Mouse (Mus musculus) erythroblast, adult 5-6 weeks (primary cell): ENCODE results near the gene Hyls1. TPM values are rescaled to one million over a fixed set of nuclear protein-coding genes. Genes with fewer than 3 reads are reported as not detected.
"Not testable (repeated sequence)": the region's sequence is repeated elsewhere in the genome, so short reads cannot be mapped to it uniquely, and the experiment has no call there.

ENCODE experiments used
- ATAC-seq: replicated peaks from 2 replicates; pipeline ENCODE4 v1.8.0; 2016; ENCODE audit warnings: moderate number of reproducible peaks, mild to moderate bottlenecking, moderate TSS enrichment, inconsistent platforms; ENCODE audit not compliant: poor library complexity, low FRiP score, severe bottlenecking
- total RNA-seq, 2 experiments: library from RNA; stranded (forward) in 1 of 2; stranded (reverse) in 1 of 2; fragments of 150-400 nt in 1 of 2; fragments of 200-764, 138-1000 nt in 1 of 2; gene quantifications; 2 replicates each; pipeline versions ENCODE4 v1.2.3 to v1.2.4; 2015 to 2017; ENCODE audit warnings: low replicate concordance in 2 of 2

Hyls1 gene
- 4.8 and 15.4 TPM in 2 replicates for total RNA-seq (2015; ENCODE audit: low replicate concordance)
- 5.5 and 6.0 TPM in 2 replicates for total RNA-seq (2017; ENCODE audit: low replicate concordance)

DNA sequence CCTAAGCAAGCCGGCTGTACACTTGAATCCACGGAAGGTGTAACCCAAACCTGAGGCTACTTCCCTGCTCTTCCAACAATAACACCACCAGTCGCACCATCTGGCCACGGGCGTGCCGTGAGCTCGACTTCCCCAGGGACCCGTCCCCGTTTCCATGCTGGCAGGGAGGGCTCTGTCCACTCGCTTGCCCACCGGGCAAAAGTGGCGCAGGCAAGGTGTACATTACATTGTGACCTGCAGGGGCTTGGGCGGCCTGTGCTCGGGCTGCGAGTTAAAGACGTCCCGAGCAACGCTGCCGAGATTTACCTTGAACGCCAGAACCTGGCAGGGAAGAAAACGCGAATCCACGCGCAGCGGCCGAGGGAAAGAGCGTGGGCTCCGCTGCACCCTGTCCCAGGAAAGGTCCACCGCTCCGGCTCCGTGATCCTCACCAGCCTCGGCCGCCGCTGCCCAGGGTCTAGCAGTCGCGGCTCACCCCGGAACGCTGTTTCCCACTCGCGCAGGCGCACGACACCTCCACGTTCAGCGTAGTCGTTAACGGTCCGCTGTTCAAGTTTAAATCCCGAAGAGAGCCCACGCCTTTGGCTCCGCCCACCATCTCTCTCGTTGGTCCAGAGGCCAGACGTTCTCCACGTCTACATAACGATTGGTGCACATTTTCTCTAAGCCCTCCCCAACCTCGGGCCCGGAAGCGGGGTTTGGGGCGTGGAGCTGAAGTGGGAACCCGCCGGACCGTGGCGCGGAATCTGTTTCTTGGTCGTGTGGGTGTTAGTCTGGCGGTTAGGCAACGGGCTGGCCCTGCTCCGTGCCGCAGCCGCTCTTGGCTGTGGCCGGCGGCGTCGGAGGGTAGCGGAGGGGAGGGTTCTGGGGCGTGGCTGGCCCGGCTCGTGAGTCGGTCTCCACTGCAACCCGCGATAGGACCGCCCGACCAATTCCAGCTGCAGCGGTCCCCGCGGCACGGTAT lies at the start of gene Hyls1, which contains the start of gene Pate2:
Hyls1 (minus strand) TSS at position 828 of the 964 bp plus-strand sequence.
Pate2 (plus strand) TSS at position 714 of the 964 bp plus-strand sequence.
- ATAC-seq = peak; percentile 97

DNA sequence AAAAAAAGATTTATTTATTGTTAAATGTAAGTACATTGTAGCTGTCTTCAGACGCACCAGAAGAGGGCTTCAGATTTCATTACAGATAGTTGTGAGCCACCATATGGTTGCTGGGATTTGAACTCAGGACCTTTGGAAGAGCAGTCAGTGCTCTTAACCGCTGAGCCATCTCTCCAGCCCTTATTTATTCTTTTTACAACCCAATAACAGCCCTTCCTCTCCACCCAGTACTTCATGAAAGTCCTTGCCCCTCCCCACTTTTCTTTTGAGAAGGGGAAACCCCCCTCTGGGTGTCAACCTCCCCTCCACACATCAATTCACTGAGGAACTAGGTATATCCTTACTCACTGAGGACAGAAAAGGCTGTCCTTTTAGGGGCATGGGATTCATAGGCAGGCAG lies 46.6 kb upstream of the Hyls1 start:
- not testable (repeated sequence) for ATAC-seq

DNA sequence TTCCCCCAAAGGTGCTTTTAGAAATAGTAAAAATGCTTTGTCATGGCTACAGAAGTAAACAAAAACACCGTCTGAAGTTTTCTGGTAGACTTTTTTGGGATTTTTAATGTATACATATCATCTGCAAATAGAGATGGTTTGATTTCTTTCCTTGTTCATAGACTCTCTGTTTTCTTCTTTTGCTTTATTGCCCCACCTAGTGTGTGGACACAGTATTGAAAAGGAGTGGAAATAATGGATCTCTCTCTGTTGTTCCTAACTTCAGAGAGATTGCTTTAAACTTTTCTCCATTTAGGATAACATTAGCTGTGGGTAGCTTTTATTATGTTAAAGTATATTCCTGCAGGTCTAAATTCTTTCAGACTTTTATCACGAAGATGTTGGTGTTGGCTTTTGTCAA lies 43.8 kb upstream of the Hyls1 start:
- ATAC-seq = no peak

DNA sequence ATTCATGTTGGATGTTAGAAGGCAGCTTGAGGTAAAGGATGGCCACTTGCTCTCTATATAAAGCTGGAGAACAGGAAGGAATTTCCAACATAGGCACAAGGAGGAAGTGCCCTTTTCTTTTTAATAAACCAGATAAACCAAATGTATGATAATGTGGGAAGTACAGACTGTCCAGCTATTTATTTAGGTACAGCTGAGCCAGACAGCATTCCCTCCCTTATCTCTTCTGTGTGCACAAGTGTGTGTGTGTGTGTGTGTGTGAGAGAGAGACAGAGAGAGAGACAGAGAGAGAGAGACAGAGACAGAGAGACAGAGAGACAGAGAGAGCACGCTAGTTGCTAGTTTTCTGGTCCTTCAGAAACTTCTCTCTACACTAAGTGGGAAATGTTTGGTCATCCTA lies 41.6 kb upstream of the Hyls1 start, which contains the start of gene Pate4:
Pate4 (minus strand) TSS at position 101 of the 400 bp plus-strand sequence.
- ATAC-seq = no peak

DNA sequence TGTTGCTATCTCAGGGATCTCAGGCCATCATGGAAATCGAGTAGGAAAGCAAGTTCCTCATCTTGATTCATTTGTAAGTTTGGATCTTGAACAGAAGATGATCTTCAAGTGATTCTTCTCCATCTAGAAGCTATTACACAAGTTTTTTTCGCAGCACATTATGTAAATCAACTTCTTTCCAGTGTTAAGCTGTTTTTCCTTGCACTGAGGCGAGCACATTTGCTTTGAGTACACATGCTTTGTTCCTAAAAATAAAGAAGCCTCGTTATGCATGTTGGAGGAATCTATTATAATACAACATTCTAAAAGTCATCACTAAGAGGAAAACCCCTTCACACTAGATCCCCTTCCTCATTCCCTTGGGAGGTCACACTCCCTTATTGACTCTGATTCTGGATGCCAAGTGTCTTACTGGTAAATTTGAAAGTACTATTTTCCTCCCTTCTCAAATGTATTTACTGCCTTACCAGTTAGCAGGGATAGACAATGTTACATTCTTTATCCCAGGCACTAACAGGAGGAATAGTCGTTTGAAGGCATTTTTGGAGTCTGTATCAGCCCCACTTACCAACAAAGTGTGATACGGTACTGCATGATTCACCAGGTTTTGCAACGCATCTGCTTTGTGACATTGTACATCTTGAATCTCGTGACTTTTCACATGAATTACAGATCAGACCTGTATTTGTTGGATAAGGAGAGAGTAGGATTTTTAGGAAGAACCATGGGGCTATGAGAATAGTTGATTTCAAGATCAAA lies 37.6 kb upstream of the Hyls1 start:
- no peak for ATAC-seq

DNA sequence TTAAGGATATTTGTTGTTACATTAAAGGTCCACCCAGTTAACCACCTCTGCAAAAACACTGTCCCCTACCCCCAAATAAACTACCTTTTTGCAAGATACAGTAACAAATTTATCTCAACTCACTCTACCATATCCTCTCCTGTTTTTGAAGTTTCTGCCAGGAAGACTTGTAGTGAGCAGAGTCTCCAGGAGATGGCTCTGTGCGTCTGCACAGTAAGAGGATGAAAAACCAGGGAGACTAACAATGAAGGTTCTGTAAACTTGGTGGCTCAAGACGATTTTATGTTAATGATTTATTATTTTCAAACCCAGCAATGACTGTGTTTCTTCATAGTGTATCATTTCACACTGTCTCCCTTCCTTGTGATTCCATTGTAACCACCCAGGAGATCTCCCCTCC lies 22.7 kb upstream of the Hyls1 start:
- no peak for ATAC-seq

DNA sequence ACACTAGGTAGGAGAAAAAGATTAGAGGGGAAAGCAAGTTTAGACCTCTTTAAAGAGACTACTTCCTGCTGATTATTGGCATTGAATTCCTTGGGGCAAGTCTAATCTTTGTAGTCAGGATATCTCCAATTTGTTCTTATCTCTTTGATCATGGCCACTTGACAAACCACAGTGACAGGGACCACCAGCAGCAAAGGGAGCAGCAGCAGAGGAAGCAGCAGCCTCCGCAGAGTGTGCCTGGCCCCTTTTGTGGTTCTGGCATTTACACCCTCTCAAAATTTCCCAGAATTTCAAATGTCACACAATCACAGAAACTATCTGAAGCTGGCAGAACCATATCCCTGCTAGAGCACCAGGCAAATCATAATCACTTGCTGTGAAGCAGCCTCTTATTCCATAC lies 17.5 kb upstream of the Hyls1 start:
- ATAC-seq = no peak

DNA sequence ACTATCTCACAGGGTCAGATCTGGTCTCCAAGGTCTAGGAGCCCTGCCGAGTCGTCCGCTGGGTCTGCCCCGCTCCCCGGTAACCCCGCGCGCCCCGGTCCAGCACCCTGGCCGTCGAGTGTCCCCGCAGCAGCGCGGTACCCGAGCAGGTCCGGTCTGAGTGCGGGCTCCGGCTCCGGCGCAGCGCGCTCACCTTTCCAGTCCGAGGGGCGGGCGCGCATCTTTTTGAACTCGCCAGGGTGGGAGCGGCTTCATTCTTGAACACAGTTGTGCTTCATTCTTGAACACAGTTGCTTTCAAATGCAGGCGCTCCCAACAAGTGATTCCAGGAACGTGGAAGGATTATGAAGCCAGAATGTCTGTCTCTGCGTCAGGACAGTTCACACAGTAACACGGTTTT lies 4.2 kb upstream of the Hyls1 start:
- no peak for ATAC-seq

DNA sequence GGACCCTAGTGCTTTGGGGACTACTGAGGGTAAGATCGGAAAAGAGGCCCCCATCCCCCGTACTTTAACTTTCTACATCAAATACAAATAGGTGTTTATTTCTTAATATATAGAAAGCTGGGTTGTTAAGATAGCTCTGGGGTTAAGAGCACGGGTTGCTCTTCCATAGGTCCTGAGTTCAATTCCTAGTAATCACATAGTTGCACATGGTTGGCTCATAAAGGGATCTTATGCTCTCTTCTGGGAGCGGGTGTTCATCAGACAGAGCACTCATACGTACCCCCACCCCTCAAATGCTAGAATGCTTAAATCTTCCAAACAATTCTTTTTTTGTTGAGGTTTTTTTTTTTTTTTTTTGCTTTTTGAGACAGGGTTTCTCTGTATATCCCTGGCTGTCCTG lies 465 bp upstream of the Hyls1 start:
- ATAC-seq = no peak

DNA sequence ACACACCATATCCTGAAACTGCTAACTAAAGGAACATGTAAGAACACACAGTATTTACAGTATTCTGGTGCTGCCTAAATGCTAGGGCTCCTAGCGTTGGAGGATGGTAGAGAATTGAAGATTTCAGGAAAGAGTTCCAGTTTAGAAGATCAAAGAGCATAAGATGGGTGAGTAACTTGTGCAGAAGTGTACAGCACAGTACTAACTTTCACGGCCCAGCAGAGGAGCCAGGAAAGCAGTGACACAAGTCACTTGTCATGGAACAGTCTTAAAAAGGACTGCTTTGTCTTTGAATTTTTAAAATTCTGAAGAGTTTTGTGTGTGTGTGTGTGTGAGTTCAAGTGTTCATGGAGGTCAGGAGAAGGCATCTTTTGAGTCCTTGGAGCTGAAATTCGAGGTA lies 2.2 kb downstream of the Hyls1 start:
- ATAC-seq = no peak

DNA sequence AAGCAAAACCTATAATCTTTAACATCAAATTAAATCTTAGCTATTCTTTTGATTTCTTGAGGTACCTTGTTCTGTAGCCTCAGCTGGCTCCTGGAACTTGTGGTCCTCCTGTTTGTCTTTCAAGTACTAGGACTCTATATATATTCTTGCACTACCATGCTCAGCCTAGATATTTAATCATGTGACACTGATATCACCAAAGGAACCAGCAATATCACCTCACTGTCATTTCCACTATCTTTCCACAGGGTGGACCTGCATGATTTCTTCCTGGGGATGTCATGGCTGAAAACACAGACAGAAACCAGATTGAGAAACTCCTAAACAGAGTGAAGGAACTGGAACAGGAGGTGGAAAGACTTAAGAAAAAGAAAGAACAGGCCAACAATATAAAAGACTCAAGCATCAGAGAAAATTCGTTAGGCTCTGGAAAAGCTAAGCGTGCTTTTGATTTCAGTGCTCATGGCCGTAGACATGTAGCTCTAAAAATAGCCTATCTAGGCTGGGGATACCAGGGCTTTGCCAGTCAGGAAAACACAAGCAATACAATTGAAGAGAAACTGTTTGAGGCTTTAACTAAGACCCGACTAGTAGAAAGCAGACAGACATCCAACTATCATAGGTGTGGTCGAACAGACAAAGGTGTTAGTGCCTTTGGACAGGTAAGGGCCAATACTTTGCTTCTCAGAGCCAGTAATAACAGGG lies 5.5 kb downstream of the Hyls1 start:
- no peak for ATAC-seq

DNA sequence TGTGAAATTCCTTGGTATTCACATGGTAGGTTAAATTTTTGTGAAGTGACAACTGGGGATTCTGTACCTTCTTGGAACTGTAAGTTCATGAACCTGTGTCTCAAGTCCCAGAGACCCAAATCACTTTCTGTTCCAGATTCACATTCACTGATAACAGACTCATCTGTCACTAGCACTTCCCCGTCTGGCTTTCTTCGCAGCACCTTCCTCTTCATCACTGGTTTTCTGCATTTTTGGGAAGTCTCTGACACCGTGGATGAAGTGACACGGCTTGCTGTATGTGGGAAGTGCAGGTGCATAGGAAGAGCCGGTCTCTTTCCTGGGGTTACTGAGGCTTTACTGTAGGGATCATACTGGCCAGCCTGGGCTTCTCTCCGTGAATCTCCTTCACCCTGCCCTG lies 8.6 kb downstream of the Hyls1 start:
- no peak for ATAC-seq

DNA sequence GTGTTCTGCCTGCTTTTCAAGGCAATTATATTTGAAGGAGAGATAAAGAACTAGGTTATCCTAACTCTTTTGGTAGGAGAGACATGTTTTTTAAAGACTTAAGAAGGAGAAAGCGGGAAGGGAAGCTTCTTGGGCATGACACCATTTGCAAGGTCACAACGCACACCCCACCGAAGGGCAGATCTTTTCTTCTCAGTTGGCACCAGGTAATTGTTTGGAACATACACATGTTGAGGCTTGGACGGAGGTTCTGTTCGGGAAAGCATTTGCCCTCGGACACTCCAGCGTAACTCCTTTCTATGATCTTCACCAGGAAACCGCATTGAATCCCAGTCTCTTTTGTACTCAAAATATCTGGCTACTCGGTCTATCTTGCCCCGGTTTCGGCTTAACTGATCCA lies 9.1 kb downstream of the Hyls1 start:
- ATAC-seq = no peak

DNA sequence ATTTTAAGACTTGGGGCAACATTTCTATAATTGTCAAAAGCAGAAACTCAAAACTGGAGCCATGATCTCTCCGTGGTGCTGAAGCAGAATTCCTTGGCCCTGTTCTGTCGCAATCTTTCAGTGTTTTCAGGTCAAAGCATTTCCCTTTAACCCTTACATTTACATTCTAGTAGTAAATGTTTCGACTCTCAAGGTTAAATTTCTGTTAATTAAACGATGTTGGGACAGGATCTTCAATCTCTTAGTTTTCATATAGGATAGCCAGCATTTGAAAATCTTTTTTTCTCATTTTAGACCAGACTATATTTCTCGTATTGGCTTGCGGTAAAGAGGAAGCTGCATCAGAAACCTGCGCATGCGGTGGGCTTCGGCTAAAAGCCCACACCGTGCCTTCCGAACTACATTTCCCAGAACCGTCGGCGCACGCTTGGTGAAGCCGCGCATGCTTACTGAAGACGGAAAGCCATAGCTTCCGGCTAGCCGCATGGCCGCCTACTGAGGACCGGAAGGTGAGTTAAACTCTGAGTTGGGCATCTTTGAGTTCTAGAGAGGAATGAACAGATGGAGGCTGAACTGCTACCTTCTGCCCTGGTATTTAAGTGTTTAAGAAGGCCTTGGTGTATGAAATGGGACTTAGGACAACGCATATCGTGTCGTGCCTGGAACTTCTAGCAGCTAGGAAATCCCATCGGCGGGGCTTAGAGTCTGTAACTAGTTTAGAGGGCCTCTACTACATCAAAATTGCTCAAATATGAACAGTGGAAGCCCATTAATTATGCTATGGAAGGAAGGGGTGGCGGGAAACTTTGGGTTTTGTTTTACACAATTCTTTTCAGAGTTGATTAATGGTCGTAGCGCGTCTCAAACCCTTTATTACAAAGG lies 10.9 kb downstream of the Hyls1 start:
- ATAC-seq = peak; percentile 80

DNA sequence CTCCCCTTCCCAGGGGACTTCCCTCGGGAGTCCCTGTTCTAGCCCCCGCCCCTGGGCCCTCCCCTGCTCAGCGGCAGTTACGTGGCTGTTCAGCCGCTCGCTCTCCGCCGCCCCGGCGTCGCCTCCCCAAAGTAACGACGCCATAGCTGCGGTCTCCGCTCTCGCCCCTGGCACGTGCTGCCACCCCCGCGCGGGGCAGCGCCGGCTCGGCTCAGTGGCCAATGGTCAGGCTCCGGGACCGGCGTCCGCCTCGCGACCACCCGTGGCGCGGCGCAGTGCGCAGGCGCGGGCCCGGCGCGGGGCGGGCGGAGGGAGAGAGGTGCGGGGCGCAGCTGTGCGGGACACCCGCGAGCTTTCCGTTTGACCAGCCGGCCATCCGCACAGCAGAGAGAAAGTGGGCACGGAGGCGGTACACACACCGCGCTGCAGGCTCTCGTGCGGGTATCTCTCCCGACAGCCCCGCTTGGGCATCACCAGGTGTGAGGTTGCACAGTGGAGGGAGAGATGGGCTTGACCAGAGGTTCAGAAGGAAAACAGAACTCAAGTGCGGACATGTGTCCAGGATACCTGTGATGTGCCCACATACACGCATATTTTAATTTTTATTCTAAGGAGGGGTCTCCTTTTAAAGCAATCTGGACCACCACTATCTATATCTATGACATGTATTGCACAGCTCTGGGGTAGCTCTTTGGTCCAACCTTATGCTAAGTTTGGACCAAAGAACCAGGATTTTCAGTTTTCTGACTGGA lies 11.8 kb downstream of the Hyls1 start, which contains the start of the genes Ddx25 and Pus3:
Ddx25 (minus strand) TSS at position 272 of the 752 bp plus-strand sequence.
Pus3 (plus strand) TSS at position 339 of the 752 bp plus-strand sequence.
- no peak for ATAC-seq

DNA sequence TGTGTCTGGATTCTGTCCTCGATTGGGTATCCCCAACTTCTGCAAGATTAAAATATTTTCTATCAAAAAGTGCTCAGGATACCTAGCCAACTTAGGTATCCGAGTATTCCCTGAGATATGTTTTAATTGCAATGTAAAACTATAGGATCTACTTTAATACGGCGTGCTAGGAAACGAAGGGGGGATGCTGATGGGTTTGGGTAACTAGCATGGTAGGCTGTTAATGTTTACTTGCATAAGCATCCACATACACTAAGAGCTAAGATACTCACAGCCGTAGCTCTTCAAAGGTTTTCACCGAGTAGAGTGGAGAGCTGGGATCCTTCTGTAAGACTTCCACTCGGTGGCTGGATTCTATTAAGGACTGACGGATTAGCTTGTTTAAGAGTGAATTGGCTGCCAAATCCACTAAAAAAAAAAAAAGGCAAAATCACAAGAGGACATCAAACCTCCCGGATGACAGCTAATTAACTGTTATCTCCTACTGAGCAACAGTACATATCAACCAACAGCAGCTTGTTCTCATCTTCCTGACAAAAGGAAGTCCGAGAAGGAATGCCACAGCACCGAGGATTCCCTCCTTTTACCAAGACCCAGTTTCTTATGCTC lies 13.6 kb downstream of the Hyls1 start:
- ATAC-seq = no peak

DNA sequence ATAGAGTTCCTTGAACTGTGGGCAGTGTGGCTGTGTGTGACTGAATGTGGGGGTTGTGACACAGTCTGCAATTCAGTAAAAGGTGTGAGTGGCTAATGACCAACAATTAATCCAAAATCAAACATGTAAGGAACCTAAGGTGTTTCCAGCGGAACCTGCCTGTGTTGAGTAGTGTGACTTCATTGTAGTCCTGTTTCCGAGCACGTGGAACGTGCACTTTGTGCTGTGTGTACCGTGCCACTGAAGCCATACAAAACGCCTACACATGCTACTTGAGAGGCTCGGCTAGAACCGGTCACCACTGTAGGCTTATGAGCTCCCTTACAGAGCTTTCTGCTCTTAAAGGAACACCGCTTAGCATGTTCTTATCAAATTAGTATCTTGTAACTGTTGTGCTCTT lies 21.7 kb downstream of the Hyls1 start:
- no peak for ATAC-seq

DNA sequence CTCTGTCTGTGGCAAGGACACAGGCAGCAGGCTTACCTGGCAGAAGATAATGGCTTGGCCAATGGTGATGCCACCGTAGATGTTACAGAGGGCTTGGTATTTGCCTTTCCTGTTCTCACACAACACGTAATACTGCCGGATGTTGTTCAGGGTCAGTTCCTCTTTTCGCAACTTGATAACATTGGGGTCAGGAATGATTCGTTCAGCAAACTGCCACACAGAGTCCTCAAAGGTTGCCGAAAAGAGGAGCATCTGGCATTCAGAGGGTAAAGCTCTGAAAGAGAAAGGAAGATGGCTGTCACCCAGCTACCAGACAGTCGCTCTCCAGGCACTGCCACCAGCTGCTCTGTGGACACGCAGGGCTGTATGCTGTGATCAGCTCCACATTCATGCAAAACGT lies 23.5 kb downstream of the Hyls1 start:
- no peak for ATAC-seq
